Mouse (Mus musculus): ENCODE results near the gene Sh3yl1. TPM values are rescaled to one million over a fixed set of nuclear protein-coding genes. Genes with fewer than 3 reads are reported as not detected.

The Sh3yl1 gene
- polyA plus RNA-seq (2015; fragmentation: Illumina TruSeq; extraction: RNeasy Lipid Tissue Mini Kit (QIAGEN cat#74804); ENCODE audit: insufficient read depth, low replicate concordance), result 4.5 TPM

GRCm38 (mm10) chr12:30911261-30912047 is at the start of gene Sh3yl1, which contains the start of gene Acp1:
TSS of gene Sh3yl1 (plus strand) at chr12:30911668.
TSS of gene Acp1 (minus strand) at chr12:30911589.

GRCm38 (mm10) chr12:30883986-30884621 is 27.4 kb upstream of the Sh3yl1 start, which contains the start of gene Alkal2:
TSS of gene Alkal2 (plus strand) at chr12:30884322.

Other genes starting within 250 kb of the Sh3yl1 start
- 0.30 TPM for gene Alkal2, start 27.3 kb upstream of the Sh3yl1 start, polyA plus RNA-seq (2015; fragmentation: Illumina TruSeq; extraction: RNeasy Lipid Tissue Mini Kit (QIAGEN cat#74804); ENCODE audit: insufficient read depth, low replicate concordance)
- gene Acp1, start 79 bp upstream of the Sh3yl1 start, polyA plus RNA-seq (2015; fragmentation: Illumina TruSeq; extraction: RNeasy Lipid Tissue Mini Kit (QIAGEN cat#74804); ENCODE audit: insufficient read depth, low replicate concordance), result 43.9 TPM
- 0.26 TPM for gene Fam110c, start 162.2 kb downstream of the Sh3yl1 start, polyA plus RNA-seq (2015; fragmentation: Illumina TruSeq; extraction: RNeasy Lipid Tissue Mini Kit (QIAGEN cat#74804); ENCODE audit: insufficient read depth, low replicate concordance)